Mouse (Mus musculus): Measurements from ENCODE around the gene Sprn. TPM values are rescaled to one million over a fixed set of nuclear protein-coding genes. Genes with fewer than 3 reads are reported as not detected.
"Not testable (repeated sequence)": the region's sequence is repeated elsewhere in the genome, so short reads cannot be mapped to it uniquely, and the experiment has no call there.

Gene Sprn
- polyA plus RNA-seq, 1 experiment from 2014 or later = 1.6 TPM

GRCm38 (mm10) chr7:140137135-140138020 lies 17.3 kb downstream of the Sprn start, which contains the start of gene Mtg1:
Gene Mtg1 (plus strand): TSS chr7:140137564.
- WGBS = 2% methylated on average over 38 of the region's 39 CpGs
- no peaks in the 10 kb centered on the region for H3K9me3 ChIP-seq (ENCODE audit: control insufficient read depth, low read length)
- H3K4me2 ChIP-seq (ENCODE audit: low read depth, low read length) = peak within 1 kb of the TSS; percentile 93
- H3K27ac ChIP-seq (replicated peaks; ENCODE audit: low read depth, low read length) = peak within 1 kb of the TSS; percentile 70
- DNase-seq (ENCODE audit: low spot score) (peak; percentile 97), ATAC-seq (ENCODE audit: low read depth) (peak; percentile 99)
- no peaks in the 10 kb centered on the region for H3K27me3 ChIP-seq (replicated peaks; ENCODE audit: control insufficient read depth, insufficient read depth, low read length)
- H3K9ac ChIP-seq (ENCODE audit: low read depth, low read length) = peak within 1 kb of the TSS; percentile 88
- H3K4me3 ChIP-seq (ENCODE audit: low read depth, low read length) = peak within 1 kb of the TSS; percentile 78
- peaks cover 4% of the 10 kb centered on the region for H3K4me1 ChIP-seq (ENCODE audit: control insufficient read depth, insufficient read depth, low read length)
- peaks cover 12% of the 10 kb centered on the region; the same call in 1 of the 2 replicates for H3K36me3 ChIP-seq (ENCODE audit: control insufficient read depth, insufficient read depth, low read length)

- Histone ChIP-seq H3K4me1 (ENCODE audit: control insufficient read depth, insufficient read depth, low read length) (peaks cover 4% of the 10 kb centered on the region), H3K36me3 (ENCODE audit: control insufficient read depth, insufficient read depth, low read length) (peaks cover 19% of the 10 kb centered on the region), H3K27me3 (replicated peaks; ENCODE audit: control insufficient read depth, insufficient read depth, low read length) (no peaks in the 10 kb centered on the region), H3K27ac (replicated peaks; ENCODE audit: low read depth, low read length) (no peak overlapping the region), H3K4me2 (ENCODE audit: low read depth, low read length) (no peak overlapping the region), H3K9ac (ENCODE audit: low read depth, low read length) (no peak overlapping the region), H3K9me3 (ENCODE audit: control insufficient read depth, low read length) (no peaks in the 10 kb centered on the region), H3K4me3 (ENCODE audit: low read depth, low read length) (no peak overlapping the region)
- 87% methylated on average over 5 of the region's 5 CpGs for WGBS
- no peak for DNase-seq (ENCODE audit: low spot score)
- ATAC-seq (ENCODE audit: low read depth) = no peak
Observed at GRCm38 (mm10) chr7:140135106-140135770, 19.4 kb downstream of the Sprn start.

GRCm38 (mm10) chr7:140134033-140134432 lies 20.6 kb downstream of the Sprn start:
- peaks cover 31% of the 10 kb centered on the region for H3K36me3 ChIP-seq (ENCODE audit: control insufficient read depth, insufficient read depth, low read length)
- not testable (repeated sequence) for H3K4me1 ChIP-seq (ENCODE audit: control insufficient read depth, insufficient read depth, low read length); H3K27me3 ChIP-seq (replicated peaks; ENCODE audit: control insufficient read depth, insufficient read depth, low read length); H3K4me2 ChIP-seq (ENCODE audit: low read depth, low read length); DNase-seq (ENCODE audit: low spot score); H3K27ac ChIP-seq (replicated peaks; ENCODE audit: low read depth, low read length); H3K4me3 ChIP-seq (ENCODE audit: low read depth, low read length); H3K9ac ChIP-seq (ENCODE audit: low read depth, low read length); H3K9me3 ChIP-seq (ENCODE audit: control insufficient read depth, low read length); ATAC-seq (ENCODE audit: low read depth)
- WGBS = 97% methylated on average over 5 of the region's 7 CpGs

GRCm38 (mm10) chr7:140132184-140132583 lies 22.5 kb downstream of the Sprn start:
- 88% methylated on average over 7 of the region's 7 CpGs for WGBS
- not testable (repeated sequence) for H3K9me3 ChIP-seq (ENCODE audit: control insufficient read depth, low read length); H3K9ac ChIP-seq (ENCODE audit: low read depth, low read length); H3K27me3 ChIP-seq (replicated peaks; ENCODE audit: control insufficient read depth, insufficient read depth, low read length); H3K4me2 ChIP-seq (ENCODE audit: low read depth, low read length); H3K4me3 ChIP-seq (ENCODE audit: low read depth, low read length); H3K27ac ChIP-seq (replicated peaks; ENCODE audit: low read depth, low read length); DNase-seq (ENCODE audit: low spot score); ATAC-seq (ENCODE audit: low read depth); H3K4me1 ChIP-seq (ENCODE audit: control insufficient read depth, insufficient read depth, low read length)
- peaks cover 31% of the 10 kb centered on the region for H3K36me3 ChIP-seq (ENCODE audit: control insufficient read depth, insufficient read depth, low read length)

- 0 out of 2 replicates have a peak, but pooled peaks cover 4% of the 10 kb centered on the region for H3K4me1 ChIP-seq (ENCODE audit: control insufficient read depth, insufficient read depth, low read length)
- H3K27me3 ChIP-seq (replicated peaks; ENCODE audit: control insufficient read depth, insufficient read depth, low read length) = no peaks in the 10 kb centered on the region
- H3K9me3 ChIP-seq (ENCODE audit: control insufficient read depth, low read length) = no peaks in the 10 kb centered on the region
- no peak overlapping the region for H3K4me2 ChIP-seq (ENCODE audit: low read depth, low read length)
- ATAC-seq (ENCODE audit: low read depth) (no peak), DNase-seq (ENCODE audit: low spot score) (no peak)
- no peak overlapping the region for H3K4me3 ChIP-seq (ENCODE audit: low read depth, low read length)
- WGBS = 84% methylated on average over 2 of the region's 2 CpGs
- H3K36me3 ChIP-seq (ENCODE audit: control insufficient read depth, insufficient read depth, low read length) = peaks cover 19% of the 10 kb centered on the region
- no peak overlapping the region for H3K9ac ChIP-seq (ENCODE audit: low read depth, low read length)
- H3K27ac ChIP-seq (replicated peaks; ENCODE audit: low read depth, low read length) = no peak overlapping the region
Observed at GRCm38 (mm10) chr7:140127911-140128310, 26.8 kb downstream of the Sprn start.

- 0 out of 2 replicates have a peak, but pooled peaks cover 4% of the 10 kb centered on the region for H3K4me1 ChIP-seq (ENCODE audit: control insufficient read depth, insufficient read depth, low read length)
- H3K27ac ChIP-seq (replicated peaks; ENCODE audit: low read depth, low read length) = no peak overlapping the region
- ATAC-seq (ENCODE audit: low read depth) (no peak), DNase-seq (ENCODE audit: low spot score) (no peak)
- peaks cover 19% of the 10 kb centered on the region for H3K36me3 ChIP-seq (ENCODE audit: control insufficient read depth, insufficient read depth, low read length)
- no peak overlapping the region for H3K9ac ChIP-seq (ENCODE audit: low read depth, low read length)
- H3K4me2 ChIP-seq (ENCODE audit: low read depth, low read length) = no peak overlapping the region
- H3K27me3 ChIP-seq (replicated peaks; ENCODE audit: control insufficient read depth, insufficient read depth, low read length) = no peaks in the 10 kb centered on the region
- no peaks in the 10 kb centered on the region for H3K9me3 ChIP-seq (ENCODE audit: control insufficient read depth, low read length)
- no peak overlapping the region for H3K4me3 ChIP-seq (ENCODE audit: low read depth, low read length)
- 87% methylated on average over 3 of the region's 3 CpGs for WGBS
Observed at GRCm38 (mm10) chr7:140126934-140127333, 27.7 kb downstream of the Sprn start.

- H3K4me3 ChIP-seq (ENCODE audit: low read depth, low read length) = peak overlapping the region; percentile 82
- peaks cover 19% of the 10 kb centered on the region for H3K36me3 ChIP-seq (ENCODE audit: control insufficient read depth, insufficient read depth, low read length)
- DNase-seq (ENCODE audit: low spot score) (no peak), ATAC-seq (ENCODE audit: low read depth) (no peak; the same call in 1 of the 2 replicates)
- H3K4me2 ChIP-seq (ENCODE audit: low read depth, low read length) = peak overlapping the region; percentile 59
- H3K9ac ChIP-seq (ENCODE audit: low read depth, low read length) = peak overlapping the region; percentile 87
- no peaks in the 10 kb centered on the region for H3K27me3 ChIP-seq (replicated peaks; ENCODE audit: control insufficient read depth, insufficient read depth, low read length)
- no peaks in the 10 kb centered on the region for H3K9me3 ChIP-seq (ENCODE audit: control insufficient read depth, low read length)
- no peak overlapping the region for H3K27ac ChIP-seq (replicated peaks; ENCODE audit: low read depth, low read length)
- H3K4me1 ChIP-seq (ENCODE audit: control insufficient read depth, insufficient read depth, low read length) = 0 out of 2 replicates have a peak, but pooled peaks cover 4% of the 10 kb centered on the region
- 3% methylated on average over 5 of the region's 5 CpGs for WGBS
Observed at GRCm38 (mm10) chr7:140126022-140126350, 28.7 kb downstream of the Sprn start.

- Histone ChIP-seq H3K4me3 (ENCODE audit: low read depth, low read length) (peak overlapping the region; percentile 82), H3K36me3 (ENCODE audit: control insufficient read depth, insufficient read depth, low read length) (peaks cover 14% of the 10 kb centered on the region), H3K4me1 (ENCODE audit: control insufficient read depth, insufficient read depth, low read length) (0 out of 2 replicates have a peak, but pooled peaks cover 4% of the 10 kb centered on the region), H3K9ac (ENCODE audit: low read depth, low read length) (peak overlapping the region; percentile 87), H3K9me3 (ENCODE audit: control insufficient read depth, low read length) (no peaks in the 10 kb centered on the region), H3K4me2 (ENCODE audit: low read depth, low read length) (peak overlapping the region; percentile 59), H3K27me3 (replicated peaks; ENCODE audit: control insufficient read depth, insufficient read depth, low read length) (no peaks in the 10 kb centered on the region), H3K27ac (replicated peaks; ENCODE audit: low read depth, low read length) (0 out of 2 replicates have a peak overlapping the region, but pooled peaks have one; percentile 2)
- DNase-seq (ENCODE audit: low spot score) (peak; percentile 94), ATAC-seq (ENCODE audit: low read depth) (peak; percentile 99)
- WGBS = 2% methylated on average over 40 of the region's 40 CpGs
Observed at GRCm38 (mm10) chr7:140125278-140126021, 29.2 kb downstream of the Sprn start.
